Mouse (Mus musculus): ENCODE data around the gene Slc22a15.
"Not testable (repeated sequence)": the region's sequence is repeated elsewhere in the genome, so short reads cannot be mapped to it uniquely, and the experiment has no call there.

Slc22a15 gene

GRCm38 (mm10) chr3:101831189-101831858 lies 92.9 kb downstream of the Slc22a15 start:
- Histone ChIP-seq H3K27me3 (ENCODE audit: insufficient read depth, low read length) (peaks cover 4% of the 10 kb centered on the region; the same call in 1 of the 2 replicates), H3K9me3 (ENCODE audit: low read length) (peaks cover 7% of the 10 kb centered on the region; the same call in 1 of the 2 replicates), H3K4me3 (replicated peaks; ENCODE audit: low read length) (no peak overlapping the region), H3K36me3 (ENCODE audit: insufficient read depth, low read length) (peaks cover 6% of the 10 kb centered on the region; the same call in 1 of the 2 replicates), H3K4me1 (replicated peaks; ENCODE audit: low read depth, low read length) (peaks cover 48% of the 10 kb centered on the region)
- no peak for TF ChIP-seq POU5F1 (IDR thresholded peaks at IDR 0.05; ENCODE audit: borderline replicate concordance, low read length)
- no peak for TF ChIP-seq NANOG (IDR thresholded peaks at IDR 0.05; ENCODE audit: borderline replicate concordance, low read length)
- no peak for TF ChIP-seq CTCF (conservative IDR thresholded peaks at IDR 0.05; ENCODE audit: low read length)

GRCm38 (mm10) chr3:101829881-101830616 lies 94.2 kb downstream of the Slc22a15 start:
- no peak overlapping the region for H3K4me3 ChIP-seq (replicated peaks; ENCODE audit: low read length)
- peaks cover 7% of the 10 kb centered on the region; the same call in 1 of the 2 replicates for H3K9me3 ChIP-seq (ENCODE audit: low read length)
- H3K4me1 ChIP-seq (replicated peaks; ENCODE audit: low read depth, low read length) = peaks cover 39% of the 10 kb centered on the region
- H3K36me3 ChIP-seq (ENCODE audit: insufficient read depth, low read length) = peaks cover 8% of the 10 kb centered on the region; the same call in 1 of the 2 replicates
- H3K27me3 ChIP-seq (ENCODE audit: insufficient read depth, low read length) = peaks cover 5% of the 10 kb centered on the region; the same call in 1 of the 2 replicates
- no peak for TF ChIP-seq NANOG (IDR thresholded peaks at IDR 0.05; ENCODE audit: borderline replicate concordance, low read length)
- no peak for TF ChIP-seq CTCF (conservative IDR thresholded peaks at IDR 0.05; ENCODE audit: low read length)

- peaks cover 8% of the 10 kb centered on the region; the same call in 1 of the 2 replicates for H3K36me3 ChIP-seq (ENCODE audit: insufficient read depth, low read length)
- peaks cover 39% of the 10 kb centered on the region for H3K4me1 ChIP-seq (replicated peaks; ENCODE audit: low read depth, low read length)
- peaks cover 5% of the 10 kb centered on the region; the same call in 1 of the 2 replicates for H3K27me3 ChIP-seq (ENCODE audit: insufficient read depth, low read length)
- H3K9me3 ChIP-seq (ENCODE audit: low read length) = peaks cover 7% of the 10 kb centered on the region; the same call in 1 of the 2 replicates
- TF ChIP-seq CTCF (conservative IDR thresholded peaks at IDR 0.05; ENCODE audit: low read length) (no peak), POU5F1 (IDR thresholded peaks at IDR 0.05; ENCODE audit: borderline replicate concordance, low read length) (no peak), NANOG (IDR thresholded peaks at IDR 0.05; ENCODE audit: borderline replicate concordance, low read length) (no peak)
- H3K4me3 ChIP-seq (replicated peaks; ENCODE audit: low read length) = 0 out of 2 replicates have a peak overlapping the region, but pooled peaks have one; percentile 4
These were observed 95.7 kb downstream of the Slc22a15 start for GRCm38 (mm10) chr3:101828595-101828994.

DNA sequence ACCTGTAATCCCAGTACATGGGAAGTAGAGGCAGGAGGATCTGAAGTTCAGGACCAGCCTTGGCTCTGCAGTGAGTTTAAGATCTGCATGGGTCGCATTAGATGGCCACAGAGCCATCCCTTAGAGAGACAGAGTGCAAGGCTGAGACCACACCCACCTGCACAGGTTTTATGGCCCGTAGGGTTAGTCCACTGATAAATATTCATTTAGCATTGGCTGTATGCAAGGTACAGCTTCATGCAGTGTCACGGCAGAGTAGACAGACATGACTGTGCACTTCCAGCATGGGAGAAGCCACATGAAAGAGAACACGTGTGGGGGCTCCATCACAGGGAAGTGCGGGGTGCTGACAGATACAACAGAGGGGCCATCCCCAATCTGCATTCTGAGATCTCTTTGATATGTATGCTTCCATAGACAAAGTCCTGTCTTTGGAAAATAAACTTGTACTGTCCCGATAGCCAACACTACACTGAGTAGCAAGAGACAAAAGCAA lies 97.0 kb downstream of the Slc22a15 start:
- Histone ChIP-seq H3K27me3 (ENCODE audit: insufficient read depth, low read length) (peaks cover 5% of the 10 kb centered on the region; the same call in 1 of the 2 replicates), H3K4me1 (replicated peaks; ENCODE audit: low read depth, low read length) (peaks cover 42% of the 10 kb centered on the region), H3K4me3 (replicated peaks; ENCODE audit: low read length) (no peak overlapping the region), H3K9me3 (ENCODE audit: low read length) (peaks cover 7% of the 10 kb centered on the region; the same call in 1 of the 2 replicates), H3K36me3 (ENCODE audit: insufficient read depth, low read length) (peaks cover 8% of the 10 kb centered on the region; the same call in 1 of the 2 replicates)
- TF ChIP-seq POU5F1 (IDR thresholded peaks at IDR 0.05; ENCODE audit: borderline replicate concordance, low read length) (no peak), NANOG (IDR thresholded peaks at IDR 0.05; ENCODE audit: borderline replicate concordance, low read length) (no peak), CTCF (conservative IDR thresholded peaks at IDR 0.05; ENCODE audit: low read length) (no peak)

DNA sequence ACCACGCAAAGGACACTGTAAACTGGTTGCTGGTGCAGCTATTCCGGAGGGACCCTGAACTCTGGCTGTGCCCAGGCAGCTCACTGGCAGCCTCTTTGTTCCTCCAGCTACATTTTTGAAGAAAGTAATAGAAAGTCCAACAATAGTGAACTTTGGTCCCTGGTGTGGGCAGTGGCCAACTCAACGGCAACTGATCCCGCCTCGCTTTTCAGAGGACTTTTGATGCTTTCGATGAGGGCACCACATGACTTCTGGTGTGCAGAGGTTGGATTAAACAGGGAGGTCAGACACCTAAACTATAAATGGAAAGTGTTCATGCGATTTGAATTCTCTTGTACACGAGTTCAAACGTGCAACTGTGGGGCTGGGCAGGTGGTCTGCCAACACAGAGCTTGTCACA lies 99.9 kb downstream of the Slc22a15 start:
- Histone ChIP-seq H3K27me3 (ENCODE audit: insufficient read depth, low read length) (peaks cover 5% of the 10 kb centered on the region; the same call in 1 of the 2 replicates), H3K36me3 (ENCODE audit: insufficient read depth, low read length) (peaks cover 8% of the 10 kb centered on the region; the same call in 1 of the 2 replicates), H3K4me3 (replicated peaks; ENCODE audit: low read length) (no peak overlapping the region), H3K9me3 (ENCODE audit: low read length) (peaks cover 7% of the 10 kb centered on the region; the same call in 1 of the 2 replicates), H3K4me1 (replicated peaks; ENCODE audit: low read depth, low read length) (peaks cover 18% of the 10 kb centered on the region)
- TF ChIP-seq CTCF (conservative IDR thresholded peaks at IDR 0.05; ENCODE audit: low read length) (no peak), POU5F1 (IDR thresholded peaks at IDR 0.05; ENCODE audit: borderline replicate concordance, low read length) (no peak), NANOG (IDR thresholded peaks at IDR 0.05; ENCODE audit: borderline replicate concordance, low read length) (no peak)

- TF ChIP-seq NANOG (IDR thresholded peaks at IDR 0.05; ENCODE audit: borderline replicate concordance, low read length) = no peak
- TF ChIP-seq CTCF (conservative IDR thresholded peaks at IDR 0.05; ENCODE audit: low read length) = peak; percentile 44
- H3K9me3 ChIP-seq (ENCODE audit: low read length) = peaks cover 4% of the 10 kb centered on the region; the same call in 1 of the 2 replicates
- 0 out of 2 replicates have a peak, but pooled peaks cover 4% of the 10 kb centered on the region for H3K4me1 ChIP-seq (replicated peaks; ENCODE audit: low read depth, low read length)
- H3K4me3 ChIP-seq (replicated peaks; ENCODE audit: low read length) = no peak overlapping the region
- peaks cover 8% of the 10 kb centered on the region; the same call in 1 of the 2 replicates for H3K36me3 ChIP-seq (ENCODE audit: insufficient read depth, low read length)
- peaks cover 5% of the 10 kb centered on the region; the same call in 1 of the 2 replicates for H3K27me3 ChIP-seq (ENCODE audit: insufficient read depth, low read length)
These were observed 102.2 kb downstream of the Slc22a15 start for GRCm38 (mm10) chr3:101822052-101822451.

GRCm38 (mm10) chr3:101820708-101821107 lies 103.5 kb downstream of the Slc22a15 start:
- H3K4me3 ChIP-seq (replicated peaks; ENCODE audit: low read length); H3K27me3 ChIP-seq (ENCODE audit: insufficient read depth, low read length); H3K36me3 ChIP-seq (ENCODE audit: insufficient read depth, low read length); H3K4me1 ChIP-seq (replicated peaks; ENCODE audit: low read depth, low read length); H3K9me3 ChIP-seq (ENCODE audit: low read length): not testable (repeated sequence)

- TF ChIP-seq NANOG (IDR thresholded peaks at IDR 0.05; ENCODE audit: borderline replicate concordance, low read length) (no peak), CTCF (conservative IDR thresholded peaks at IDR 0.05; ENCODE audit: low read length) (no peak), POU5F1 (IDR thresholded peaks at IDR 0.05; ENCODE audit: borderline replicate concordance, low read length) (no peak)
- Histone ChIP-seq H3K36me3 (ENCODE audit: insufficient read depth, low read length) (no peaks in the 10 kb centered on the region), H3K27me3 (ENCODE audit: insufficient read depth, low read length) (no peaks in the 10 kb centered on the region), H3K4me1 (replicated peaks; ENCODE audit: low read depth, low read length) (0 out of 2 replicates have a peak, but pooled peaks cover 5% of the 10 kb centered on the region), H3K9me3 (ENCODE audit: low read length) (no peaks in the 10 kb centered on the region), H3K4me3 (replicated peaks; ENCODE audit: low read length) (no peak overlapping the region)
These were observed 108.2 kb downstream of the Slc22a15 start for GRCm38 (mm10) chr3:101816006-101816405.
